Mouse (Mus musculus): ENCODE measurements at regions not wholly inside any gene's neighbourhood (a gene's known extent, or its start where the extent isn't known, plus 50 kb on each side); places are given as distances from the start of the nearest gene placed in this dataset.

GRCm38 (mm10) chr2:174178801-174179200 is 68.7 kb downstream of the Npepl1 start:
- no peak for DNase-seq

- DNase-seq = no peak
Observed at GRCm38 (mm10) chr2:174184797-174185196, 74.6 kb downstream of the Npepl1 start.

- no peak for DNase-seq
Observed at GRCm38 (mm10) chr2:174191071-174191470, 80.9 kb downstream of the Npepl1 start.

GRCm38 (mm10) chr2:174191516-174191915 is 81.4 kb downstream of the Npepl1 start:
- no peak for DNase-seq

- no peak for DNase-seq
Observed at GRCm38 (mm10) chr2:174192026-174192425, 81.9 kb downstream of the Npepl1 start.

GRCm38 (mm10) chr2:174193506-174193905 is 83.4 kb downstream of the Npepl1 start:
- DNase-seq = no peak

- no peak for DNase-seq
Observed at GRCm38 (mm10) chr2:174195651-174196050, 85.5 kb downstream of the Npepl1 start.

GRCm38 (mm10) chr2:174196696-174197215 is 86.6 kb downstream of the Npepl1 start:
- no peak for DNase-seq

GRCm38 (mm10) chr2:174197306-174197945 is 86.7 kb upstream of the Gnas start:
- DNase-seq = no peak

GRCm38 (mm10) chr2:174198406-174198971 is 85.6 kb upstream of the Gnas start:
- peak; percentile 8 for DNase-seq

- DNase-seq = no peak
Observed at GRCm38 (mm10) chr2:174199961-174200862, 83.9 kb upstream of the Gnas start.

GRCm38 (mm10) chr2:174203412-174203811 is 80.7 kb upstream of the Gnas start:
- no peak for DNase-seq

- DNase-seq = no peak
Observed at GRCm38 (mm10) chr2:174211681-174212080, 72.4 kb upstream of the Gnas start.

GRCm38 (mm10) chr2:174226660-174227059 is 57.5 kb upstream of the Gnas start:
- DNase-seq = no peak
